Mouse (Mus musculus) stomach, postnatal 0 days (tissue): ENCODE measurements at regions not wholly inside any gene's neighbourhood (a gene's known extent, or its start where the extent isn't known, plus 50 kb on each side); places are given as distances from the start of the nearest gene placed in this dataset.
"Not testable (repeated sequence)": the region's sequence is repeated elsewhere in the genome, so short reads cannot be mapped to it uniquely, and the experiment has no call there.

Experiments used
- ATAC-seq: fragments of 200-750 bp; cut with Nextera tagmentation; 2 replicates; pipeline ENCODE4 v1.8.0; 2017; ENCODE audit not compliant: low FRiP score, low TSS enrichment
- DNase-seq: peaks from one replicate; pipeline ENCODE4 v3.0.0-alpha.2; 2016; ENCODE audit warnings: low spot score
- H3K27ac ChIP-seq: fragments of 300-500 bp; sonication (generic); replicated peaks from 2 replicates; pipeline ENCODE4 v1.5.1; 2014; ENCODE audit warnings: mild to moderate bottlenecking, control low read depth
- H3K27me3 ChIP-seq: fragments of 300-500 bp; sonication (generic); 2 replicates; pipeline ENCODE4 v1.6.1; 2014; ENCODE audit warnings: low read length; ENCODE audit not compliant: control insufficient read depth, insufficient read depth
- H3K36me3 ChIP-seq: fragments of 300-500 bp; sonication (generic); 2 replicates; pipeline ENCODE4 v1.6.1; 2014; ENCODE audit warnings: low read length, mixed read lengths; ENCODE audit not compliant: control insufficient read depth, insufficient read depth
- H3K4me1 ChIP-seq: fragments of 300-500 bp; sonication (generic); replicated peaks from 2 replicates; pipeline ENCODE4 v1.6.1; 2014; ENCODE audit warnings: antibody characterized with exemption; ENCODE audit not compliant: control insufficient read depth, insufficient read depth
- H3K4me2 ChIP-seq: fragments of 300-500 bp; sonication (generic); replicated peaks from 2 replicates; pipeline ENCODE4 v1.6.1; 2014; ENCODE audit warnings: low read depth, mild to moderate bottlenecking, control low read depth, moderate library complexity
- H3K4me3 ChIP-seq: fragments of 300-500 bp; sonication (generic); 2 replicates; pipeline ENCODE4 v1.5.1; 2014; ENCODE audit warnings: low read depth, low read length, control low read depth
- H3K9ac ChIP-seq: fragments of 300-500 bp; sonication (generic); 2 replicates; pipeline ENCODE4 v1.6.1; 2014; ENCODE audit warnings: mild to moderate bottlenecking, low read length, control low read depth, mixed read lengths
- H3K9me3 ChIP-seq: fragments of 300-500 bp; sonication (generic); 2 replicates; pipeline ENCODE4 v1.6.1; 2016; ENCODE audit warnings: low read length; ENCODE audit not compliant: control insufficient read depth
- CTCF ChIP-seq: IDR thresholded peaks from 2 replicates; pipeline ENCODE4 v1.5.1; 2016; ENCODE audit warnings: antibody characterized with exemption, low read depth, mild to moderate bottlenecking, moderate library complexity
- EP300 ChIP-seq: optimal IDR thresholded peaks from 2 replicates; pipeline ENCODE3; 2016; ENCODE audit warnings: antibody characterized with exemption
- WGBS: fragments of 180-500 bp; shearing (Covaris S2); extraction: QIAGEN DNeasy Blood & Tissue Kit; methylation state at CpG from one replicate; pipeline ENCODE4 v1.1.7; 2014; 5-methylcytosine and 5-hydroxymethylcytosine counted together

GRCm38 (mm10) chr10:68979949-68980348 lies 171.3 kb upstream of the Rhobtb1 start:
- no peaks in the 10 kb centered on the region for H3K9me3 ChIP-seq
- no peak for DNase-seq
- no peak for TF ChIP-seq CTCF
- no peak for TF ChIP-seq EP300
- H3K4me1 ChIP-seq: no peaks in the 10 kb centered on the region
- H3K9ac ChIP-seq: no peak overlapping the region
- H3K36me3 ChIP-seq: no peaks in the 10 kb centered on the region
- no peak for ATAC-seq
- H3K27ac ChIP-seq: no peak overlapping the region
- H3K27me3 ChIP-seq: no peaks in the 10 kb centered on the region
- H3K4me2 ChIP-seq: no peak overlapping the region
- H3K4me3 ChIP-seq: no peak overlapping the region
- WGBS: 75% methylated on average over 7 of the region's 7 CpGs

GRCm38 (mm10) chr10:68982288-68982687 lies 168.9 kb upstream of the Rhobtb1 start:
- no peaks in the 10 kb centered on the region for H3K4me1 ChIP-seq
- ATAC-seq (no peak), DNase-seq (no peak)
- no peaks in the 10 kb centered on the region for H3K27me3 ChIP-seq
- 84% methylated on average over 8 of the region's 8 CpGs for WGBS
- H3K36me3 ChIP-seq: no peaks in the 10 kb centered on the region
- no peak overlapping the region for H3K27ac ChIP-seq
- no peaks in the 10 kb centered on the region for H3K9me3 ChIP-seq
- no peak overlapping the region for H3K4me2 ChIP-seq
- no peak overlapping the region for H3K4me3 ChIP-seq
- no peak overlapping the region for H3K9ac ChIP-seq
- TF ChIP-seq CTCF (no peak), EP300 (no peak)

- H3K36me3 ChIP-seq: no peaks in the 10 kb centered on the region
- ATAC-seq (no peak), DNase-seq (no peak)
- H3K9ac ChIP-seq: no peak overlapping the region
- WGBS: 82% methylated on average over 6 of the region's 6 CpGs
- no peak overlapping the region for H3K4me2 ChIP-seq
- no peak overlapping the region for H3K4me3 ChIP-seq
- TF ChIP-seq EP300 (no peak), CTCF (no peak)
- no peak overlapping the region for H3K27ac ChIP-seq
- no peaks in the 10 kb centered on the region for H3K27me3 ChIP-seq
- H3K4me1 ChIP-seq: no peaks in the 10 kb centered on the region
- no peaks in the 10 kb centered on the region for H3K9me3 ChIP-seq
Measured at GRCm38 (mm10) chr10:68990584-68990983, 160.7 kb upstream of the Rhobtb1 start.

- Histone ChIP-seq H3K9ac (no peak overlapping the region), H3K27me3 (no peaks in the 10 kb centered on the region), H3K36me3 (no peaks in the 10 kb centered on the region), H3K9me3 (0 out of 2 replicates have a peak, but pooled peaks cover 3% of the 10 kb centered on the region), H3K4me1 (no peaks in the 10 kb centered on the region), H3K4me3 (no peak overlapping the region), H3K4me2 (no peak overlapping the region), H3K27ac (no peak overlapping the region)
- WGBS: 62% methylated on average over 6 of the region's 6 CpGs
- TF ChIP-seq EP300 (no peak), CTCF (no peak)
- ATAC-seq (peak; percentile 68), DNase-seq (peak; percentile 48)
Measured at GRCm38 (mm10) chr10:68999610-69000009, 151.6 kb upstream of the Rhobtb1 start.

GRCm38 (mm10) chr10:69001654-69002435 lies 149.4 kb upstream of the Rhobtb1 start:
- no peak overlapping the region for H3K27ac ChIP-seq
- H3K9ac ChIP-seq: no peak overlapping the region
- no peaks in the 10 kb centered on the region for H3K27me3 ChIP-seq
- no peaks in the 10 kb centered on the region for H3K4me1 ChIP-seq
- 87% methylated on average over 12 of the region's 12 CpGs for WGBS
- no peaks in the 10 kb centered on the region for H3K36me3 ChIP-seq
- H3K4me3 ChIP-seq: no peak overlapping the region
- 0 out of 2 replicates have a peak, but pooled peaks cover 3% of the 10 kb centered on the region for H3K9me3 ChIP-seq
- DNase-seq (no peak), ATAC-seq (peak; percentile 15; the same call in 1 of the 2 replicates)
- TF ChIP-seq EP300 (no peak), CTCF (no peak)
- H3K4me2 ChIP-seq: no peak overlapping the region

GRCm38 (mm10) chr10:69005199-69005872 lies 145.9 kb upstream of the Rhobtb1 start:
- Histone ChIP-seq H3K27ac (no peak overlapping the region), H3K36me3 (no peaks in the 10 kb centered on the region), H3K4me3 (no peak overlapping the region), H3K9ac (no peak overlapping the region), H3K9me3 (0 out of 2 replicates have a peak, but pooled peaks cover 2% of the 10 kb centered on the region), H3K4me1 (no peaks in the 10 kb centered on the region), H3K4me2 (no peak overlapping the region), H3K27me3 (no peaks in the 10 kb centered on the region)
- DNase-seq (peak; percentile 86), ATAC-seq (0 out of 2 replicates have a peak, but pooled peaks have one; percentile 21)
- 44% methylated on average over 9 of the region's 9 CpGs for WGBS
- no peak for TF ChIP-seq EP300
- peak; percentile 94 for TF ChIP-seq CTCF

GRCm38 (mm10) chr10:69008679-69009078 lies 142.6 kb upstream of the Rhobtb1 start:
- DNase-seq, H3K9me3 ChIP-seq, H3K27ac ChIP-seq, H3K4me2 ChIP-seq, H3K9ac ChIP-seq, H3K4me3 ChIP-seq, H3K27me3 ChIP-seq, H3K36me3 ChIP-seq, H3K4me1 ChIP-seq, ATAC-seq: not testable (repeated sequence)
- WGBS: 88% methylated on average over 8 of the region's 8 CpGs
